Mouse (Mus musculus): Measurements from ENCODE around the gene Arnt.
A peak's percentile ranks its signal among the peaks of the same experiment; 100 is the strongest.

Gene Arnt

GRCm38 (mm10) chr3:95456367-95456766 lies 22.2 kb downstream of the Arnt start:
- no peak for DNase-seq (ENCODE audit: low read depth in 2 of 2, low spot score in 2 of 2)

DNA sequence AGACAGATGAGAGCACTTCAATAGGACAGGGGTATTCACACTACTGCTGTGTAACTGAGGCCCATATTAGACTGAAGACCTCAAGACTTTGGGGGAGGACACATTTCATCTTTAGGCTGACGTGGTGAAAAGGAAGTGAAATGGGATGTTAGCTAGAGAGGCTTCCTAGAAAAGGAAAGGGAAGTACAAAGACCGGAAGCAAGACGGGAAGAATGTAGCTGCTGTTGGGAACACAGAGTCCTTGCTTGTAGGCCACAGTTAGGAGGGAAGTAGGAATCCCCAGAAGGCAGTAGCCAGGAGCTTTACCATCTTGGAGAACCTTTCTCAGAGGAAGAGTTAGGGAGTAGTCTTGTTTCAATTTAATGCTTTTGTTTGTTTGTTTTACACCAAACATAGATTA lies 23.6 kb downstream of the Arnt start:
- no peak for DNase-seq (ENCODE audit: low read depth in 2 of 2, low spot score in 2 of 2)

GRCm38 (mm10) chr3:95459381-95459780 lies 25.2 kb downstream of the Arnt start:
- no peak for DNase-seq (ENCODE audit: low read depth in 2 of 2, low spot score in 2 of 2)

DNA sequence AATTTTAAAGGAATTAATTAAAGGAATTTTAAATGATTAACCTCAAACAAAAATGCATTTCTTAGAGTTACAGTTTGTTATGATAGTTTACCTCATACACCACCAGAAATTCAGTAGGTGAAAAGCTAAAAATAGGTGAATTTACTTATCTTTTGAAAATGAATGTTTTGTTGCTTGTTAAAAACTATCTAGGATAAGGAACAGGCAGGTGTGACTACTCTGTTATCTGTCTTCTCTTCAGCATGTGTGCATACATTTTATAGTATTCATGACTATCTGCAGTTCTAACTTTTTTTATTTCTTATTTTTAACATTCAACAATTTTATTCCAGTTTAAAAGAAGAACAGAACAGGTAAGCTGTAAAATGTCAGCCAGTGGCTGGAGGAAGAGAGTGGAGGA lies 29.7 kb downstream of the Arnt start:
- DNase-seq (ENCODE audit: low read depth in 2 of 2, low spot score in 2 of 2), result no peak

- no peak for DNase-seq (ENCODE audit: low read depth in 2 of 2, low spot score in 2 of 2)
Measured at GRCm38 (mm10) chr3:95478966-95479365, 44.8 kb downstream of the Arnt start.

DNA sequence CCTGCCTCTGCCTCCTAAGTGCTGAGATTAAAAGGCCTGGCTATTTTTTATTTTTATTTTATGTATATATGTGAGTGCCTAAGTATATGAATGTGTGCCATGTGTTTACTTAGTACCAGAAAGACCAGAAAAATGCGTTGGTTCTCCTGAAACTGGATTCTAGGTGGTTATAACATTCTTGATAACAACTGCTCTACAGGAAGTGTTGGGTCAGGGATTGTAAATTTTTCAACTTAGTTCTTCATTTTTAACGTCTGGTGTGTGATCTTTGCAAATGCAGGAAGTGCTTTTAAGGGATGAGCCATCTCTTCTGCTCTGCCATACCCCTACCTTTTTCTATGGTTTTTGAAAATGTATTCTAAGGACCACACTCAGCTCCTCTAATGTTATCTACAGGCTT lies 52.2 kb downstream of the Arnt start:
- no peak for DNase-seq (ENCODE audit: low read depth in 2 of 2, low spot score in 2 of 2)

DNA sequence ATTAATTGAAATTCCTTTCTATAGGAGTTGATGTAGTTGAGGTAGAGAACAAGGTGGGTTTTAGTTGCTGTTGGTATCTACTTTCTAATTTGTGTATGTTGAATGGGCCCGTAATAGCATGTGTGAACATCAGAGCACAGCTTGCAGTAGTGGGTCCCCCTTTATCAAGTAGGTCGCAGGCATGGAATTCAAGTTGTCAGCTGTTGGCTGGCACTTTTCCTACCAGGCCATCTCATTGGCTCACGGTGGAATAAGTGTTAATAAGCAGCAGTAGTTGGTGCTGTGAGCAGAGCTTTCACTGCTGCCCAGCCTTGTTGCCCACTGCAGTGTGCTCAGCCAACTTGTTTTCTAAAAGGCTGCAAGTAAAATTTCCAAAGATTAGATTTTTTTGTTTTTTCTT lies 54.5 kb downstream of the Arnt start:
- DNase-seq (ENCODE audit: low read depth in 2 of 2, low spot score in 2 of 2), result no peak

GRCm38 (mm10) chr3:95490238-95490637 lies 56.0 kb downstream of the Arnt start:
- DNase-seq (ENCODE audit: low read depth in 2 of 2, low spot score in 2 of 2), result no peak

- peak; percentile 4 to 25 for DNase-seq (ENCODE audit: low read depth in 2 of 2, low spot score in 2 of 2)
Measured at GRCm38 (mm10) chr3:95494342-95494741, 60.2 kb downstream of the Arnt start.

DNA sequence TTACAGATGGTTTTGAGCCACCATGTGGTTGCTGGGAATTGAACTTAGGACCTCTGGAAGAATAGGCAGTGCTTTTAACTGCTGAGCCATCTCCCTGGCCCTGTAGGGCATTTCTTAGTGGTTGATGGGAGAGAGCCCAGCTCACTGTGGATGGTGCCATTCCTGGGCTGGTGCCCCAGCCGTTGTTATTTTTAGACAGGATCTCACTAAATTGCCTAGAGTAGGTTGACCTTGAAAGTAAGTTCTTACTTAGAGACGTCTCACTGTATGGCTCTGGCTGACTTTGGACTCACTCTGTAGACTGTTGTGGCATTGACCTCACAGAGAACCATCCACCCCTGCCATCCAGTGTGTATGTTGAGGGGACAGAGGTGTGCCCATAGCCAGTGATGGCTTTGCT lies 64.0 kb downstream of the Arnt start:
- DNase-seq (ENCODE audit: low read depth in 2 of 2, low spot score in 2 of 2), result no peak

GRCm38 (mm10) chr3:95499024-95499423 lies 64.8 kb downstream of the Arnt start, which contains the start of gene Ctsk:
Ctsk (plus strand) TSS chr3:95499256.
- no peak for DNase-seq (ENCODE audit: low read depth in 2 of 2, low spot score in 2 of 2)

- no peak for DNase-seq (ENCODE audit: low read depth in 2 of 2, low spot score in 2 of 2)
Measured at GRCm38 (mm10) chr3:95499496-95500140, 65.4 kb downstream of the Arnt start.

DNA sequence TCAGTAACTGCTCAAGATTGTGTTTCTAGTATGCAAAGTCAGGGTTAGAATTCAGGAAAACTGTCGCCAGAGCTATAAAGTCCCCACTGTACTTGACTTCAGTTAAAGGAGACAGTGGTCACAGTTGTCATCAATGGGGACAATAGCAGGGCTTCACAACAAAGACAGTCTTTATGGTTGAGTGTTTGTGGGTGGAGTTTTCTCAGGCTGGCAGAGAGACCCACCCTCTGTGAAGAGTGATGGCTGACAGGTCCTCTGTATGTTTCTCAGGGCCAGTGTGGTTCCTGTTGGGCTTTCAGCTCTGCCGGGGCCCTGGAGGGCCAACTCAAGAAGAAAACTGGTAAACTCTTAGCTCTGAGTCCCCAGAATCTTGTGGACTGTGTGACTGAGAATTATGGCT lies 68.1 kb downstream of the Arnt start:
- no peak for DNase-seq (ENCODE audit: low read depth in 2 of 2, low spot score in 2 of 2)

DNA sequence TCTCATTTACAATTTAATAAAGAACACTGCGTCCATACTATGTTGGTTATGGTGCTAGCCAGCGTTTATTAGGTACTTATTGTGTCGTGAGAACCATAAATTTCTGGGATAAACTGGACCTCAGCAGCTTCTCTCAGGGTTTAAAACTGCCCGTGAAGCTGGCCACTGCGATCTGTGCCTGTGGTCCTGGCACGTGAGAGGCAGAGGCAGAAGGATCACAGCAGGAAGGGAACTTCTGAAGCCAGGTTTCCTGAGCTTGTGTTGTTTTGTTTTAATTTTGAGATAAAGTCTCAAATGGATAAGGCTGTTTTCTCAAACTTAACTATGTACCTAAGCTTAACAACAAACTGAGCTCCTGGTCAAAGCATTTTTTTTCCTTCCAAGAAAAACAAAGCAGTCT lies 75.2 kb downstream of the Arnt start:
- DNase-seq (ENCODE audit: low read depth in 2 of 2, low spot score in 2 of 2), result no peak

GRCm38 (mm10) chr3:95511611-95512180 lies 77.5 kb downstream of the Arnt start:
- DNase-seq (ENCODE audit: low read depth in 2 of 2, low spot score in 2 of 2), result peak; percentile 14 to 37

DNA sequence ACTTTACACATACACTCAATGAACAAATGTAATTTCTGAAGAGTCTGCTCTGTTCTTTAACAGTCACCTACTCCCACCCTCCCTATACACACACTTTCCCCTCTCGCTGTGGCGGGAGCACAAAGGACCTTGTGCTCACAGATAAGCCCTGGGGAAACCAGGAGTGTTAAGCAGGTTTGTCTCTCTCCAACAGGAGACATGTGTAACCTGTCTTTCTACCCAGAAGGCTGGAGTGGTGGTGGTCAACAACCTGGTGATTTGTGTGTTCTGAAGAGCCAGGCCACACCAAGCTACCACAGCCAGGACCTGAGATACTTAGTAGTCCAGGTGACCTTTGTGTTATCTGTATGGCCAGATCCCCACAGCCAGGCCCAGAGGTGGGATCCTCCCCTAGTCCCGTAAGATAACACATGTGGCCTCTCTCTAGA lies 82.4 kb downstream of the Arnt start:
- DNase-seq (ENCODE audit: low read depth in 2 of 2, low spot score in 2 of 2), result no peak

DNA sequence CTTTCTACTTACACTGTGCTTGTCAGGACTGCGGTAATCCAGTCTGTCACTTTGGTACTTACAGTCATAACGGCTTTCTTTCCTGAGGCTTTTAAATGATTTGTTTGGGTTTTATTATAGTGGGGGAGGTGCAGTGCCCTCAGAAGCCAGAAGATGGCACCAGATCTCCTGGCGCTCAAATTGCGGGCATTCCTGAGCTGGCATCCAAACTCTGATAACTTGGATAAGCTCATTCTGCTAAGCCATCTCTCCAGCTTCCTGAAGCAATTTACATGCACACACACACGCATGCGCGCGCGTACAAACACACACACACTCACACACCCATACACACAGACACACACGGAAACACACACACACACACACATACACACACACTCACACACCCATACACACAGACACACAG lies 83.3 kb downstream of the Arnt start:
- peak; percentile 30 to 62 for DNase-seq (ENCODE audit: low read depth in 2 of 2, low spot score in 2 of 2)

DNA sequence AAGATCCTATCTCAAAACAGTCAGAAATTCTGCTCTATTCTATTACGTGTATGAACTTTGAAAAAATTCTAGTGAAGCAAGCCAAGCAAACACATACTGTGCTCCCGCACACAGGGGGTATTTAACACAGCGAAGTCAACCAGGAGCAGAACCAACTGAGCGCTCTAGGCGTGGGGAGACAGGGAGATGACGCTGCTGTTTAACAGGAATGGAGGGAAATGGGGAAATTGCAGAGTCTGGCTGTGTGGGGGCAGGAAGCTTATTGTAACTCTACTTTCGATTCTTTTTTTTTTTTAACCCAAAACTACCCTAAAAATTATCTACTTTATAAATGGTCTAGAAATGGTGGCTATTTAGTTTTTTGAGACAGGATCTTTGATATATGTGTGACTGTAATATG lies 84.7 kb downstream of the Arnt start:
- no peak for DNase-seq (ENCODE audit: low read depth in 2 of 2, low spot score in 2 of 2)

DNA sequence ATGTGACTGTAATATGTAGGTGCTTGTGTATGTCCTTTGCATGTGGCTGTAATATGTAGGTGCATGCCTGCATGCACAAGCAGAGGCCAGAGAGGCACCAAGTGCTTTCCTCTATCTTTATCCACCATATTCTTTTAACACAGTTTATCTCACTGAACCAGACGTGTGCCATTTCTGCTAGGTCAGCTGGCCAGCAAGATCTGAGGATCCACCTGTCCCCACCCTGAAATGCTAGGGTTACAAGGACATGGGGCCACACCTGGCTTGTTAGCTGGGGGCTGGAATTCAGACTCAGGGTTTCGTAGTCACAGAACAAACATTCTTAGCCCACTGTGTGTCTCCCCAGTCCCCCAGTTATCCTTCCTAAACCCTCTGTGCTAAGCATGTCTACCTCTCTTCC lies 85.1 kb downstream of the Arnt start:
- no peak for DNase-seq (ENCODE audit: low read depth in 2 of 2, low spot score in 2 of 2)

- DNase-seq (ENCODE audit: low read depth in 2 of 2, low spot score in 2 of 2), result no peak
Measured at GRCm38 (mm10) chr3:95520100-95520499, 85.9 kb downstream of the Arnt start.

- DNase-seq (ENCODE audit: low read depth in 2 of 2, low spot score in 2 of 2), result no peak
Measured at GRCm38 (mm10) chr3:95521168-95521567, 87.0 kb downstream of the Arnt start.

DNA sequence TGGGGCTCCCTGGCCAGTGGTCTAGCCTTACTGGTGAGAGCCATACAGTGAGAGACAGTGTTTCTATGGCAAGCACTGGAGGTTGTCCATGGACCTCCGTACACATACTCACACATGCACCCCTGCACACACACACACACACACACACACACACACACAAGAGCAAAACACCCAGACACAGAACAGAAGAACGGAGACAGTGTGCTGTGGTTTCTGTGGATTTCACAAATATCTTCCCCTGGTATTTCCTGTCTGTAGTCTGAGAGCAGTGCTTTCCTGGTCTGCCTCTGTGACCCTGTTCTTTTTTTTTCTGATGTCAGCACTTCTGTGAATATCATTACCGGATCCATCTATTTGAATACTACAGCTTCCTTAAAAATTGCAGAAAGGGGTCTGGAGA lies 89.5 kb downstream of the Arnt start:
- peak; percentile 42 to 63 for DNase-seq (ENCODE audit: low read depth in 2 of 2, low spot score in 2 of 2)

- DNase-seq (ENCODE audit: low read depth in 2 of 2, low spot score in 2 of 2), result no peak
Measured at GRCm38 (mm10) chr3:95524673-95525072, 90.5 kb downstream of the Arnt start.
